Mouse (Mus musculus): ENCODE data around the gene Rnf220. TPM values are rescaled to one million over a fixed set of nuclear protein-coding genes. Genes with fewer than 3 reads are reported as not detected.

Gene Rnf220
- polyA plus RNA-seq, 1 experiment from 2014 or later = 41.5 TPM

DNA sequence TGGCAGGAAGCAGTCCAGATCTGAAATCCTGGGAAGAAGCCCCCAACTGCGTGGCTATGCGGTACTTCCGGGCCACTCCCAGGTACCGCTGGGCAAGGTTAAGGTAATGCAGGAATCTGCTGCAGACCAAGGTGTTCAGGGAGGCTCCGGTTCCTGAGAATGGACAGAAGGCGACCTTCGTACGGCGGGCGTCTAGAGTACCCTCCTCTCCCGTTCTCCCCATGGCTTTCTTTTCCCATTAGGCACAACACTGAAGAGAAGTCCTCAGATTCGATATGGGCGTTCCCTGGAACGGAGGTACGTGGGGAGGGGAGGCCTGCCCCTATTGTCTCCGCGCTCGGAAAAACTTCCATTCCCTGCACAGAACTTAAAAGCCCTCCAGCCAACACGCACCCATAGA, 129.5 kb downstream of the Rnf220 start:
- no peaks in the 10 kb centered on the region for H3K27me3 ChIP-seq (ENCODE audit: control insufficient read depth, insufficient read depth, low read length)
- H3K4me1 ChIP-seq (ENCODE audit: control insufficient read depth, insufficient read depth, low read length) = no peaks in the 10 kb centered on the region
- WGBS = 84% methylated on average over 19 of the region's 19 CpGs
- H3K9ac ChIP-seq (ENCODE audit: low read length) = no peak overlapping the region
- no peak overlapping the region for H3K4me2 ChIP-seq (ENCODE audit: low read depth, low read length)
- no peak overlapping the region for H3K27ac ChIP-seq (ENCODE audit: low read length)
- H3K4me3 ChIP-seq (ENCODE audit: low read length) = no peak overlapping the region
- no peaks in the 10 kb centered on the region for H3K9me3 ChIP-seq (replicated peaks; ENCODE audit: control insufficient read depth, low read length)
- no peaks in the 10 kb centered on the region for H3K36me3 ChIP-seq (ENCODE audit: control insufficient read depth, insufficient read depth)
- no peak for ATAC-seq (replicated peaks; ENCODE audit: extremely low read depth, insufficient read depth, low FRiP score)

GRCm38 (mm10) chr4:117362085-117362484, 134.8 kb downstream of the Rnf220 start:
- Histone ChIP-seq H3K4me2 (ENCODE audit: low read depth, low read length) (no peak overlapping the region), H3K27ac (ENCODE audit: low read length) (no peak overlapping the region), H3K27me3 (ENCODE audit: control insufficient read depth, insufficient read depth, low read length) (no peaks in the 10 kb centered on the region), H3K4me3 (ENCODE audit: low read length) (no peak overlapping the region), H3K9ac (ENCODE audit: low read length) (no peak overlapping the region), H3K4me1 (ENCODE audit: control insufficient read depth, insufficient read depth, low read length) (peaks cover 6% of the 10 kb centered on the region; the same call in 1 of the 2 replicates), H3K9me3 (replicated peaks; ENCODE audit: control insufficient read depth, low read length) (no peaks in the 10 kb centered on the region), H3K36me3 (ENCODE audit: control insufficient read depth, insufficient read depth) (no peaks in the 10 kb centered on the region)
- no peak for ATAC-seq (replicated peaks; ENCODE audit: extremely low read depth, insufficient read depth, low FRiP score)
- WGBS = 45% methylated on average over 5 of the region's 5 CpGs

DNA sequence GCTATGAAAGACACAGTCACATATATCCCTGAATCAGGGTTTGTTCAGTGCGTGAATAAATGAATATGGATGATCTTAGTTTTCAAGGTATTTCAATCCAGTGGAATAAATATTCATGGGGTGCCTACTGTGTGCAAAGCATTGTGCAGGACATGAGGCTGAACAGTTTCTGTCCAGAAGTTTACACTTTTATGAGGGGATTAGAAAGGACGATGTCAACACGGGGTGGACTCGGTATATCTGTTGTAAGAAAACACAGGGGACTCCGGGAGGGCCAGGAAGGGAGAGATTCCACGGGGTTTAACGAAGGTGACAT, 135.3 kb downstream of the Rnf220 start:
- H3K27ac ChIP-seq (ENCODE audit: low read length) = no peak overlapping the region
- ATAC-seq (replicated peaks; ENCODE audit: extremely low read depth, insufficient read depth, low FRiP score) = no peak
- 48% methylated on average over 7 of the region's 7 CpGs for WGBS
- H3K9me3 ChIP-seq (replicated peaks; ENCODE audit: control insufficient read depth, low read length) = no peaks in the 10 kb centered on the region
- peaks cover 6% of the 10 kb centered on the region; the same call in 1 of the 2 replicates for H3K4me1 ChIP-seq (ENCODE audit: control insufficient read depth, insufficient read depth, low read length)
- no peaks in the 10 kb centered on the region for H3K27me3 ChIP-seq (ENCODE audit: control insufficient read depth, insufficient read depth, low read length)
- H3K36me3 ChIP-seq (ENCODE audit: control insufficient read depth, insufficient read depth) = no peaks in the 10 kb centered on the region
- H3K4me2 ChIP-seq (ENCODE audit: low read depth, low read length) = no peak overlapping the region
- H3K4me3 ChIP-seq (ENCODE audit: low read length) = no peak overlapping the region
- no peak overlapping the region for H3K9ac ChIP-seq (ENCODE audit: low read length)

DNA sequence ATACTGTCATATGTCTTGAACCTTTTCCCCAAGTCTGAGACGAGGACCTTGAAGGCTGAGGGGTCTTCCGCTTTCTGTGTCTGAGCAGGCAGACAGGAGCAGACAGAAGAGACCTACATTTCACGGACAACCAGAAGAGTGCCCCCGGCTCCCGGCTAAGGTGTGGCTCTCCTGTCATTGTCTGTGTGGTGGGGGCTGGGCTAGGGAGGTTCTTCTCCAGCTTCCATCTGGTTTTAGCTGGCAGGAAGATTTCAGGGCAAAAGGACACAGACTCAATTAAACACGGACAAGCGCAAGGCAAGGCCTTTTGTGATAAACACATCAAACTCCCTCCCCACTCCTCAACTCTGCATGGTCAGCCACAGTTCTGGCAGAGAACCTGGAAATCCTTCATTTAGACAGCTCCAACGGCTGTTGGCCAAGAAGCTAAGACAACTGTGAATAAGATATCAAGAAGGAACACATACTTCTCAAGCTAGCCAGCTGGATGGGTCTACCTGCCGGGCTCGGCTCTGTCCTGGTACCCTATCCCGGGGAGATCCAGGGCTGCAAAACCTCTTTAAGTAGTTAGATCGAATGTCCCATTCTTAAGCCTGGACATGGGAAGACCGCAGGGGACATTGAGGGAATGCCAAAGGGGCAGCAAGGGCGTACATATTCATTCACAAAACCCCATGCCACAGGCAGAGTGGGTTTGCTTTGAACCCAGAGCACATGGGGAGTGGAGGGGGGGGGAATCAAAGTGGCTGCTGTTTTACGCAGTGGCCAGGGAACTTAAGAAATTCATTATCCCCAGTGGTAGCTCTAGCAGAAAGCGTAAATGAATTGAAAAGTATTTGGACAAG, 135.9 kb downstream of the Rnf220 start:
- H3K27me3 ChIP-seq (ENCODE audit: control insufficient read depth, insufficient read depth, low read length) = no peaks in the 10 kb centered on the region
- H3K36me3 ChIP-seq (ENCODE audit: control insufficient read depth, insufficient read depth) = no peaks in the 10 kb centered on the region
- H3K9ac ChIP-seq (ENCODE audit: low read length) = no peak overlapping the region
- no peaks in the 10 kb centered on the region for H3K9me3 ChIP-seq (replicated peaks; ENCODE audit: control insufficient read depth, low read length)
- no peak overlapping the region for H3K4me3 ChIP-seq (ENCODE audit: low read length)
- H3K27ac ChIP-seq (ENCODE audit: low read length) = no peak overlapping the region
- ATAC-seq (replicated peaks; ENCODE audit: extremely low read depth, insufficient read depth, low FRiP score) = no peak
- H3K4me1 ChIP-seq (ENCODE audit: control insufficient read depth, insufficient read depth, low read length) = peaks cover 6% of the 10 kb centered on the region; the same call in 1 of the 2 replicates
- no peak overlapping the region for H3K4me2 ChIP-seq (ENCODE audit: low read depth, low read length)
- 59% methylated on average over 16 of the region's 16 CpGs for WGBS

DNA sequence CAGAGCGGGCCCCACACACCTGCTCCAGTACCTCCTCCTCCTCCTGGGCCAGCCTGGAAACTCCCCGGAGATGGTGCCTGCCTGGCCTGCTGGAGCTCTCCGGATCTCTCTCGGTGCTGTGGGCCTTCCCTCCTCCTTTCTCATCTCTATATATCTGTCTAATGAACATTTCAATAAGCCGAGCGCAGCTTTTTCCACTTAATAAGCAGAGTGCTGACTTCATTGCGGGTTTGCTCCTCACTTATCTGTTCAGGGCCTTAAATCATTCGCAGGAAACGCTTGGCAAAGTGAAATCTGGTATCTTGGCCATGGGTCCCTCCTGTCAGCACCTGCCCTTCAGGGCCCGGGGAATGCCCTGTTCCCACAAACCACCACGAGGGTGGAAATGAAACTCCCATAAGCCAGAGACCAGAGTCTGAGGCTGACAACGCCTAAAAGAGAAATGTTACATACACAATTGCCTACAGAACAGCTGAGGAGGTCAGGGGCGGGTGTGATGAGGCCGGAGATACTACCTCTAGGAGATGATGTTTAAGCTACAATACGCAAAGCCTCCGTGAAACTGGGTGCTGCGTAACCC, 137.0 kb downstream of the Rnf220 start:
- Histone ChIP-seq H3K4me2 (ENCODE audit: low read depth, low read length) (no peak overlapping the region), H3K9me3 (replicated peaks; ENCODE audit: control insufficient read depth, low read length) (no peaks in the 10 kb centered on the region), H3K4me3 (ENCODE audit: low read length) (no peak overlapping the region), H3K27me3 (ENCODE audit: control insufficient read depth, insufficient read depth, low read length) (no peaks in the 10 kb centered on the region), H3K36me3 (ENCODE audit: control insufficient read depth, insufficient read depth) (no peaks in the 10 kb centered on the region), H3K9ac (ENCODE audit: low read length) (no peak overlapping the region), H3K4me1 (ENCODE audit: control insufficient read depth, insufficient read depth, low read length) (peaks cover 6% of the 10 kb centered on the region; the same call in 1 of the 2 replicates), H3K27ac (ENCODE audit: low read length) (no peak overlapping the region)
- ATAC-seq (replicated peaks; ENCODE audit: extremely low read depth, insufficient read depth, low FRiP score) = no peak; the same call in 1 of the 2 replicates
- WGBS = 58% methylated on average over 17 of the region's 17 CpGs

DNA sequence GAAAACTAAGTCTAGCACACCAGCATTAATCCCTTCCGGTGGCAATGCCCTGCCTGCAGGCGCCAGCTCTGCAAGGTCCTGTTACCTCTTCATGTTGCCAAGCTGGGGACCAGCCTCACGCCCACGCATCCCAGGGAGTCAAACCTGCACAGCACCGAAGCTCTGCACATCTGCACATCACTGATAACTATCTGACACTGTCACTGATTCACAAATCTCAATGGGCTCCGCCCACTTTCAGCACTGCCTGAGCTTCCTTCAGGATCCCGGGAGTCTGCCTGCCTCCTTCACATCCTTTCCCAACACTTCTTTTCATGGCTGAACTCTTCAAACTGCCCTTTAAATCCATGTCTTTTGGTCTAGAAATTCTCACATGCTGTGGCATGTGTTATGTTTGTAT, 138.9 kb downstream of the Rnf220 start:
- 60% methylated on average over 7 of the region's 7 CpGs for WGBS
- no peaks in the 10 kb centered on the region for H3K36me3 ChIP-seq (ENCODE audit: control insufficient read depth, insufficient read depth)
- peaks cover 6% of the 10 kb centered on the region; the same call in 1 of the 2 replicates for H3K4me1 ChIP-seq (ENCODE audit: control insufficient read depth, insufficient read depth, low read length)
- no peak overlapping the region for H3K4me3 ChIP-seq (ENCODE audit: low read length)
- no peaks in the 10 kb centered on the region for H3K9me3 ChIP-seq (replicated peaks; ENCODE audit: control insufficient read depth, low read length)
- H3K9ac ChIP-seq (ENCODE audit: low read length) = no peak overlapping the region
- H3K4me2 ChIP-seq (ENCODE audit: low read depth, low read length) = no peak overlapping the region
- H3K27me3 ChIP-seq (ENCODE audit: control insufficient read depth, insufficient read depth, low read length) = no peaks in the 10 kb centered on the region
- H3K27ac ChIP-seq (ENCODE audit: low read length) = no peak overlapping the region
- no peak for ATAC-seq (replicated peaks; ENCODE audit: extremely low read depth, insufficient read depth, low FRiP score)

- Histone ChIP-seq H3K4me1 (ENCODE audit: control insufficient read depth, insufficient read depth, low read length) (peaks cover 6% of the 10 kb centered on the region; the same call in 1 of the 2 replicates), H3K27me3 (ENCODE audit: control insufficient read depth, insufficient read depth, low read length) (no peaks in the 10 kb centered on the region), H3K27ac (ENCODE audit: low read length) (no peak overlapping the region), H3K9me3 (replicated peaks; ENCODE audit: control insufficient read depth, low read length) (no peaks in the 10 kb centered on the region), H3K9ac (ENCODE audit: low read length) (no peak overlapping the region), H3K4me3 (ENCODE audit: low read length) (no peak overlapping the region), H3K36me3 (ENCODE audit: control insufficient read depth, insufficient read depth) (no peaks in the 10 kb centered on the region), H3K4me2 (ENCODE audit: low read depth, low read length) (no peak overlapping the region)
- WGBS = 69% methylated on average over 5 of the region's 5 CpGs
- no peak for ATAC-seq (replicated peaks; ENCODE audit: extremely low read depth, insufficient read depth, low FRiP score)
These were observed 139.7 kb downstream of the Rnf220 start for GRCm38 (mm10) chr4:117357104-117357503.

GRCm38 (mm10) chr4:117356223-117356622, 140.6 kb downstream of the Rnf220 start:
- Histone ChIP-seq H3K4me2 (ENCODE audit: low read depth, low read length) (no peak overlapping the region), H3K27me3 (ENCODE audit: control insufficient read depth, insufficient read depth, low read length) (no peaks in the 10 kb centered on the region), H3K4me1 (ENCODE audit: control insufficient read depth, insufficient read depth, low read length) (peaks cover 6% of the 10 kb centered on the region; the same call in 1 of the 2 replicates), H3K9me3 (replicated peaks; ENCODE audit: control insufficient read depth, low read length) (no peaks in the 10 kb centered on the region), H3K36me3 (ENCODE audit: control insufficient read depth, insufficient read depth) (no peaks in the 10 kb centered on the region), H3K4me3 (ENCODE audit: low read length) (no peak overlapping the region), H3K9ac (ENCODE audit: low read length) (no peak overlapping the region), H3K27ac (ENCODE audit: low read length) (peak overlapping the region; percentile 7; the same call in 1 of the 2 replicates)
- WGBS = 45% methylated on average over 2 of the region's 2 CpGs
- peak; percentile 49 for ATAC-seq (replicated peaks; ENCODE audit: extremely low read depth, insufficient read depth, low FRiP score)

GRCm38 (mm10) chr4:117354651-117355050, 142.2 kb downstream of the Rnf220 start:
- no peaks in the 10 kb centered on the region for H3K27me3 ChIP-seq (ENCODE audit: control insufficient read depth, insufficient read depth, low read length)

More at GRCm38 (mm10) chr4:117354651-117355050, 142.2 kb downstream of the Rnf220 start:
- Histone ChIP-seq H3K4me1 (ENCODE audit: control insufficient read depth, insufficient read depth, low read length) (no peaks in the 10 kb centered on the region; the same call in 1 of the 2 replicates), H3K36me3 (ENCODE audit: control insufficient read depth, insufficient read depth) (no peaks in the 10 kb centered on the region), H3K9me3 (replicated peaks; ENCODE audit: control insufficient read depth, low read length) (no peaks in the 10 kb centered on the region), H3K27ac (ENCODE audit: low read length) (no peak overlapping the region), H3K9ac (ENCODE audit: low read length) (no peak overlapping the region), H3K4me3 (ENCODE audit: low read length) (no peak overlapping the region), H3K4me2 (ENCODE audit: low read depth, low read length) (no peak overlapping the region)
- 78% methylated on average over 6 of the region's 6 CpGs for WGBS
- ATAC-seq (replicated peaks; ENCODE audit: extremely low read depth, insufficient read depth, low FRiP score) = no peak

Data from heart, embryonic 16.5 days (tissue).